Mouse (Mus musculus) left cerebral cortex, postnatal 10 days (tissue): Measurements from ENCODE around the gene 9130230L23Rik. TPM values are rescaled to one million over a fixed set of nuclear protein-coding genes. Genes with fewer than 3 reads are reported as not detected.

Experiments used
- DNase-seq, 2 experiments: peaks; one replicate each; pipeline ENCODE4 v3.0.0; 2021 to 2022; ENCODE audit warnings: low spot score in 2 of 2, mixed read lengths in 1 of 2; ENCODE audit errors: extremely low spot score in 1 of 2
- intact Hi-C: fragments of 180-260 bp; cut with DNase I; formaldehyde crosslinking; loops from one replicate; pipeline ENCODE4 v1.15.1; 2025
- total RNA-seq, 2 experiments: library from RNA; stranded (reverse); gene quantifications; 2 replicates each; pipeline ENCODE4 v1.2.3; 2021

Gene 9130230L23Rik
- total RNA-seq, 2 experiments from 2014 or later, result not detected

GRCm38 (mm10) chr5:65958597-65958996 is 45.5 kb downstream of the 9130230L23Rik start:
- intact Hi-C loops, result loop anchor here (5.0 kb wide), 1 partner anchor 196 kb away; the partner anchor contains the start of gene N4bp2
- DNase-seq, result peak in 1 of 2 experiments; percentile 38

- intact Hi-C loops, result loop anchor here (5.0 kb wide), 1 partner anchor 194 kb away; the partner anchor contains the start of gene N4bp2
- no peak for DNase-seq
Measured at GRCm38 (mm10) chr5:65956144-65957008, 47.7 kb downstream of the 9130230L23Rik start.

GRCm38 (mm10) chr5:65955343-65956143 is 48.5 kb downstream of the 9130230L23Rik start:
- peak; percentile 66 to 86 for DNase-seq
- intact Hi-C loops, result loop anchor here (5.0 kb wide), 1 partner anchor 193 kb away; the partner anchor contains the start of gene N4bp2

- DNase-seq, result no peak
- intact Hi-C loops, result loop anchor here (5.0 kb wide), 1 partner anchor 192 kb away; the partner anchor contains the start of gene N4bp2
Measured at GRCm38 (mm10) chr5:65954130-65955080, 49.7 kb downstream of the 9130230L23Rik start.

- intact Hi-C loops, result no loop called here
- no peak for DNase-seq
Measured at GRCm38 (mm10) chr5:65951513-65951909, 52.6 kb downstream of the 9130230L23Rik start.

- intact Hi-C loops, result no loop called here
Measured at GRCm38 (mm10) chr5:65950679-65951512, 53.2 kb downstream of the 9130230L23Rik start.

GRCm38 (mm10) chr5:65950236-65950635 is 53.8 kb downstream of the 9130230L23Rik start:
- DNase-seq, result peak; percentile 30 to 49
- intact Hi-C loops, result no loop called here

More at GRCm38 (mm10) chr5:65950679-65951512, 53.2 kb downstream of the 9130230L23Rik start:
- DNase-seq, result peak in 1 of 2 experiments; percentile 59

GRCm38 (mm10) chr5:65949822-65950221 is 54.3 kb downstream of the 9130230L23Rik start:
- no peak for DNase-seq
- intact Hi-C loops, result no loop called here

- intact Hi-C loops, result loop anchor here (5.0 kb wide), 1 partner anchor 119 kb away; no protein-coding TSS in a partner anchor
- DNase-seq, result no peak
Measured at GRCm38 (mm10) chr5:65941145-65941544, 62.9 kb downstream of the 9130230L23Rik start.

- DNase-seq, result peak; percentile 59 to 80
- intact Hi-C loops, result loop anchor here (5.0 kb wide), 1 partner anchor 171 kb away; no protein-coding TSS in a partner anchor
Measured at GRCm38 (mm10) chr5:65937998-65938715, 65.9 kb downstream of the 9130230L23Rik start.

GRCm38 (mm10) chr5:65937011-65937726 is 66.9 kb downstream of the 9130230L23Rik start:
- DNase-seq, result no peak
- intact Hi-C loops, result loop anchor here (5.0 kb wide), 1 partner anchor 170 kb away; no protein-coding TSS in a partner anchor

- intact Hi-C loops, result loop anchor here (5.0 kb wide), 1 partner anchor 167 kb away; no protein-coding TSS in a partner anchor
- DNase-seq, result no peak
Measured at GRCm38 (mm10) chr5:65934783-65935182, 69.3 kb downstream of the 9130230L23Rik start, which contains the start of gene Chrna9. Gene Chrna9 (plus strand): TSS chr5:65934921.

- intact Hi-C loops, result no loop called here
- DNase-seq, result no peak
Measured at GRCm38 (mm10) chr5:65933764-65934163, 70.3 kb downstream of the 9130230L23Rik start.

GRCm38 (mm10) chr5:65933258-65933657 is 70.8 kb downstream of the 9130230L23Rik start:
- intact Hi-C loops, result no loop called here
- DNase-seq, result no peak

GRCm38 (mm10) chr5:65930171-65930570 is 73.9 kb downstream of the 9130230L23Rik start:
- no peak for DNase-seq
- intact Hi-C loops, result no loop called here
